Mouse (Mus musculus): ENCODE data around the gene Uox. TPM values are rescaled to one million over a fixed set of nuclear protein-coding genes. Genes with fewer than 3 reads are reported as not detected.

Gene Uox
- polyA plus RNA-seq, 1 experiment from 2014 or later = not detected

DNA sequence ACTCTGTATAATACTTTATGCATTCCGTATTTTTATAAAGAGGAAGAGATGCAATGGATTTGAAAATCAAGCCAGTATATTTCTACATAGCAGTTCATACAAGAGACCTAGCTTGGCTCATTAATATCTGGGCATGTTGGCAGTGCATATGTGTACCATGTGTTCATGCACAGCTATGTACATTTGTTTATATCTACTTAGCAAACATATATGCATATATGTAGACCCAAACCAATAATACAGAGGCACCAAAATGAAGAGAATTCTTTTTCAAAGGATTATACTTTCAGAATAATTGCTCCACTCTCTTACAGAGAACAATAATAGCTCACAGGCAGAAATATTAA, 5.2 kb upstream of the Uox start:
- no peaks in the 10 kb centered on the region for H3K36me3 ChIP-seq
- 80% methylated on average over 1 of the region's 1 CpGs for WGBS
- no peak overlapping the region for H3K27ac ChIP-seq
- DNase-seq (ENCODE audit: low spot score) = no peak
- peaks cover 6% of the 10 kb centered on the region; the same call in 1 of the 2 replicates for H3K4me1 ChIP-seq
- H3K4me3 ChIP-seq = no peak overlapping the region
- H3K27me3 ChIP-seq (ENCODE audit: low read depth, poor library complexity, severe bottlenecking) = no peaks in the 10 kb centered on the region
- H3K9me3 ChIP-seq (replicated peaks) = no peaks in the 10 kb centered on the region

DNA sequence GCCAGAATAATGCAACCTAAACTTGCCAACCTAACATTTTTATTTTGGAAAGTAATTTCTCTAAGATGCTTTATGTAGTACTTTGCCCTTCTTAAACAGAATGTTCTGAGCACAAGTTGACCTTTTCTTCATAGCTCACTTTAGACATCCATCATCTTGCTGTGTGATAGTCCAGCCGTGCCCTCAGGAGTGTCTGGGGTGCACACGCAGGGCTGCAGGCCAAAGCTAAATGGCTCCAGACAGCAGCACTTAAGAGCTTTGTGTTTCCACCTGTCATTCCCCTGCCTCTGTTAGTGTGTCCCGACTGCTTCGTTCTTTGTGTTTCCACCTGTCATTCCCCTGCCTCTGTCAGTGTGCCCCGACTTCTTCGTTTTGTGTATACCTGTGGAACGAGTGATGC, 2.9 kb upstream of the Uox start:
- no peaks in the 10 kb centered on the region for H3K36me3 ChIP-seq
- H3K27ac ChIP-seq = no peak overlapping the region
- H3K4me1 ChIP-seq = peaks cover 6% of the 10 kb centered on the region; the same call in 1 of the 2 replicates
- 71% methylated on average over 7 of the region's 7 CpGs for WGBS
- no peak for DNase-seq (ENCODE audit: low spot score)
- no peaks in the 10 kb centered on the region for H3K27me3 ChIP-seq (ENCODE audit: low read depth, poor library complexity, severe bottlenecking)
- H3K4me3 ChIP-seq = no peak overlapping the region
- no peaks in the 10 kb centered on the region for H3K9me3 ChIP-seq (replicated peaks)

DNA sequence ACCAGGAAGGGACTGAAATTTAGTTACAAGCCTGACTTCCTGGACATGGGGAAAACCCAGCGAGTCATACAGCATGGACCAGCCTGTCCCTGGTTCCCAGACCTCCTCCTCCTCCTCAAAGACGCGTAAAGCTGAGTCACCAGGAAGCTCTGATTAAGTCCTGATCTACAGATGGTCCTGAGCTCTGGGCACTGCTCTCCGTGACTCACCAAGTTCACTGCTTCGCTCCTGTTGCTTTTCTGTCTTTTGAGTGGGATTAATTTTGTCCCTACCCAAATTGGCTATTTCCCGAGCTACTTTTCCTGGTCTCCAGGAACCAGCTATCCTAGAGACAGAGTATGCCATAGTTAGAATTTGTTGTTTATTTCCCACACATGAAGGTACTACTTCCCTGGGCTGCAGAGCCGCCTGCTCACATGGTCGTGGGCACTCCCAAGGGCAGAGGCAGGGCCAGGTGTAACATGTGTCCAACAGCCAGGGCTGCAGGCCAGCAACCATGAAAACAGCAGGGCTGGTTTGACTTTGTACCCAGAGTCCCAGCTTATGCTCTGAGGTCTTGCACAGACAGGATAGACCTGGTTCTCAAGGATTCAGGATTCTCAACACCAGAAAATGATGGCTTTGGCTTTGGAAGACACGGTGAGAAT, 2.2 kb upstream of the Uox start:
- no peaks in the 10 kb centered on the region for H3K36me3 ChIP-seq
- H3K4me1 ChIP-seq = peaks cover 6% of the 10 kb centered on the region; the same call in 1 of the 2 replicates
- H3K9me3 ChIP-seq (replicated peaks) = no peaks in the 10 kb centered on the region
- no peak overlapping the region for H3K4me3 ChIP-seq
- WGBS = 80% methylated on average over 9 of the region's 9 CpGs
- no peak overlapping the region for H3K27ac ChIP-seq
- no peaks in the 10 kb centered on the region for H3K27me3 ChIP-seq (ENCODE audit: low read depth, poor library complexity, severe bottlenecking)
- no peak for DNase-seq (ENCODE audit: low spot score)

- 88% methylated on average over 3 of the region's 3 CpGs for WGBS
Observed at GRCm38 (mm10) chr3:146569594-146569993, 632 bp upstream of the Uox start.

GRCm38 (mm10) chr3:146570939-146571338, 713 bp downstream of the Uox start:
- Histone ChIP-seq H3K36me3 (no peaks in the 10 kb centered on the region), H3K4me3 (no peak overlapping the region)

More at GRCm38 (mm10) chr3:146569594-146569993, 632 bp upstream of the Uox start:
- Histone ChIP-seq H3K4me1 (peaks cover 6% of the 10 kb centered on the region; the same call in 1 of the 2 replicates), H3K36me3 (no peaks in the 10 kb centered on the region), H3K9me3 (replicated peaks) (no peaks in the 10 kb centered on the region), H3K27ac (no peak overlapping the region), H3K4me3 (no peak overlapping the region), H3K27me3 (ENCODE audit: low read depth, poor library complexity, severe bottlenecking) (no peaks in the 10 kb centered on the region)
- no peak for DNase-seq (ENCODE audit: low spot score)

GRCm38 (mm10) chr3:146571341-146571740, 1.1 kb downstream of the Uox start:
- Histone ChIP-seq H3K4me1 (peaks cover 6% of the 10 kb centered on the region; the same call in 1 of the 2 replicates), H3K27me3 (ENCODE audit: low read depth, poor library complexity, severe bottlenecking) (no peaks in the 10 kb centered on the region), H3K9me3 (replicated peaks) (no peaks in the 10 kb centered on the region), H3K36me3 (no peaks in the 10 kb centered on the region), H3K4me3 (no peak overlapping the region), H3K27ac (no peak overlapping the region)
- WGBS = 87% methylated on average over 1 of the region's 1 CpGs
- no peak for DNase-seq (ENCODE audit: low spot score)

More at GRCm38 (mm10) chr3:146570939-146571338, 713 bp downstream of the Uox start:
- Histone ChIP-seq H3K27me3 (ENCODE audit: low read depth, poor library complexity, severe bottlenecking) (no peaks in the 10 kb centered on the region), H3K27ac (no peak overlapping the region), H3K4me1 (peaks cover 6% of the 10 kb centered on the region; the same call in 1 of the 2 replicates), H3K9me3 (replicated peaks) (no peaks in the 10 kb centered on the region)
- WGBS = 89% methylated on average over 6 of the region's 6 CpGs
- no peak for DNase-seq (ENCODE audit: low spot score)

DNA sequence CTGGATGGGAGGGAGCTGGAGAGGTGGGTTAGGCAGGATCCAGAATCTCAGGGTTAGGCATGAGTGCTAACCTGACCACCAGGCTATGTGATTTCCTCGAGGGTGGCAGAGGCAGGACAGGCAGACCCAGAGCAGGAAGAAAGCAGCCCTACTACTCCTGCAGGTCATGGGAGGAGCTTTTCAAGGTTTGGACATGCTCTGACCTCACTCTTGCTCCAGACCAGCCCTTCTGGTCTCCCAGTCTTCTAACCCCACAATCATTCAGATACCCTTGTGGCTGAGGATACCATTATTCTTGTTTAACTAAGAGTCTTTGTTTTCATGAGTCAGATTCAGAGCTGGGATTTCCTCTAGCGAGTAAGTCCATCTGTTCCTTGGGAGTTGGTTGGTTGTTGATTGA, 7.4 kb downstream of the Uox start:
- Histone ChIP-seq H3K27ac (no peak overlapping the region), H3K4me1 (no peaks in the 10 kb centered on the region), H3K4me3 (no peak overlapping the region), H3K9me3 (replicated peaks) (no peaks in the 10 kb centered on the region), H3K27me3 (ENCODE audit: low read depth, poor library complexity, severe bottlenecking) (no peaks in the 10 kb centered on the region), H3K36me3 (no peaks in the 10 kb centered on the region)
- 75% methylated on average over 2 of the region's 2 CpGs for WGBS
- DNase-seq (ENCODE audit: low spot score) = no peak

GRCm38 (mm10) chr3:146580039-146580729, 10.0 kb downstream of the Uox start:
- Histone ChIP-seq H3K27ac (no peak overlapping the region), H3K36me3 (no peaks in the 10 kb centered on the region), H3K9me3 (replicated peaks) (no peaks in the 10 kb centered on the region), H3K27me3 (ENCODE audit: low read depth, poor library complexity, severe bottlenecking) (no peaks in the 10 kb centered on the region), H3K4me3 (no peak overlapping the region), H3K4me1 (no peaks in the 10 kb centered on the region)
- no peak for DNase-seq (ENCODE audit: low spot score)
- 88% methylated on average over 3 of the region's 3 CpGs for WGBS

GRCm38 (mm10) chr3:146583478-146583877, 13.3 kb downstream of the Uox start:
- Histone ChIP-seq H3K36me3 (no peaks in the 10 kb centered on the region), H3K4me3 (no peak overlapping the region), H3K4me1 (no peaks in the 10 kb centered on the region), H3K9me3 (replicated peaks) (no peaks in the 10 kb centered on the region), H3K27me3 (ENCODE audit: low read depth, poor library complexity, severe bottlenecking) (no peaks in the 10 kb centered on the region), H3K27ac (no peak overlapping the region)
- 86% methylated on average over 4 of the region's 4 CpGs for WGBS
- no peak for DNase-seq (ENCODE audit: low spot score)

- no peaks in the 10 kb centered on the region for H3K27me3 ChIP-seq (ENCODE audit: low read depth, poor library complexity, severe bottlenecking)
- H3K4me3 ChIP-seq = no peak overlapping the region
- H3K4me1 ChIP-seq = no peaks in the 10 kb centered on the region
- H3K27ac ChIP-seq = no peak overlapping the region
- H3K36me3 ChIP-seq = no peaks in the 10 kb centered on the region
- DNase-seq (ENCODE audit: low spot score) = no peak
- no peaks in the 10 kb centered on the region for H3K9me3 ChIP-seq (replicated peaks)
- WGBS = 74% methylated on average over 5 of the region's 5 CpGs
Observed at GRCm38 (mm10) chr3:146583908-146584307, 13.7 kb downstream of the Uox start.

GRCm38 (mm10) chr3:146586616-146587015, 16.4 kb downstream of the Uox start:
- Histone ChIP-seq H3K36me3 (no peaks in the 10 kb centered on the region), H3K9me3 (replicated peaks) (no peaks in the 10 kb centered on the region), H3K27me3 (ENCODE audit: low read depth, poor library complexity, severe bottlenecking) (no peaks in the 10 kb centered on the region), H3K4me1 (peaks cover 9% of the 10 kb centered on the region; the same call in 1 of the 2 replicates), H3K27ac (no peak overlapping the region), H3K4me3 (no peak overlapping the region)
- 93% methylated on average over 14 of the region's 14 CpGs for WGBS
- no peak for DNase-seq (ENCODE audit: low spot score)

- no peaks in the 10 kb centered on the region for H3K27me3 ChIP-seq (ENCODE audit: low read depth, poor library complexity, severe bottlenecking)
- H3K9me3 ChIP-seq (replicated peaks) = no peaks in the 10 kb centered on the region
- H3K4me1 ChIP-seq = peaks cover 9% of the 10 kb centered on the region; the same call in 1 of the 2 replicates
- 71% methylated on average over 6 of the region's 6 CpGs for WGBS
- DNase-seq (ENCODE audit: low spot score) = no peak
- no peak overlapping the region for H3K27ac ChIP-seq
- H3K36me3 ChIP-seq = no peaks in the 10 kb centered on the region
- H3K4me3 ChIP-seq = no peak overlapping the region
Observed at GRCm38 (mm10) chr3:146589523-146589922, 19.3 kb downstream of the Uox start.

- Histone ChIP-seq H3K9me3 (replicated peaks) (no peaks in the 10 kb centered on the region), H3K36me3 (no peaks in the 10 kb centered on the region), H3K27me3 (ENCODE audit: low read depth, poor library complexity, severe bottlenecking) (no peaks in the 10 kb centered on the region), H3K27ac (no peak overlapping the region), H3K4me1 (peaks cover 9% of the 10 kb centered on the region; the same call in 1 of the 2 replicates), H3K4me3 (no peak overlapping the region)
- DNase-seq (ENCODE audit: low spot score) = no peak
- WGBS = 86% methylated on average over 7 of the region's 7 CpGs
Observed at GRCm38 (mm10) chr3:146591159-146591558, 20.9 kb downstream of the Uox start.

All from limb, embryonic 10.5 days (tissue).